Comparison of ENCODE assay signal across 9 mouse cellular contexts in genomic region chr4:130252441-130253157, GRCm38 (mm10). TPM values are rescaled to one million over a fixed set of nuclear protein-coding genes. Genes with fewer than 3 reads are reported as not detected.
A peak's percentile ranks its signal among the peaks of the same experiment; 100 is the strongest.
DNase-seq lines count a peak whose midpoint lies in the region; ATAC-seq and TF ChIP-seq lines count a peak whose summit lies in the region.
"Had no signal": no experiment of that assay in that cellular context is flagged by ENCODE, and none has a peak within 500 bp of the region (broad histone marks: within the 10 kb centered on the region; RNA-seq: fewer than 3 reads in every experiment).

No protein-coding gene starts in this region.

- H3K36me3 ChIP-seq in stomach, postnatal 0 days (ENCODE audit: control insufficient read depth, insufficient read depth, low read length): no peaks in the 10 kb centered on the region

- H3K4me3 ChIP-seq in stomach, postnatal 0 days (ENCODE audit: low read depth, low read length): no peak overlapping the region

- no peaks in the 10 kb centered on the region for H3K9me3 ChIP-seq in stomach, postnatal 0 days (ENCODE audit: control insufficient read depth, low read length)

- DNase-seq in ovary, postnatal 36 days (ENCODE audit: low spot score): peak; percentile 72
- no peak for DNase-seq in ovary, postnatal 10 days (ENCODE audit: low spot score)
- DNase-seq in adrenal gland, postnatal 36 days: peak; percentile 72 to 82
- DNase-seq in kidney, postnatal 10 days: peak; percentile 43
- DNase-seq in stomach, postnatal 0 days (ENCODE audit: low spot score): peak; percentile 65
- no peak for DNase-seq in layer of hippocampus, adult 8-10 months (ENCODE audit: low spot score in 2 of 2)
- DNase-seq in right cerebral cortex, postnatal 25 days: no peak

- TF ChIP-seq EP300 in stomach, postnatal 0 days (optimal IDR thresholded peaks at IDR 0.05): no peak

- H3K4me2 ChIP-seq in stomach, postnatal 0 days (replicated peaks; ENCODE audit: low read depth): no peak overlapping the region

- peak; percentile 66 for ATAC-seq in stomach, postnatal 0 days (ENCODE audit: low FRiP score, low TSS enrichment)

- 59% methylated on average over 8 of the region's 8 CpGs for WGBS in stomach, postnatal 0 days

- H3K4me1 ChIP-seq in stomach, postnatal 0 days (replicated peaks; ENCODE audit: control insufficient read depth, insufficient read depth): no peaks in the 10 kb centered on the region

- H3K27me3 ChIP-seq in stomach, postnatal 0 days (ENCODE audit: control insufficient read depth, insufficient read depth, low read length): no peaks in the 10 kb centered on the region

- H3K27ac ChIP-seq in stomach, postnatal 0 days (replicated peaks): no peak overlapping the region

- TF ChIP-seq CTCF in stomach, postnatal 0 days (IDR thresholded peaks at IDR 0.05; ENCODE audit: low read depth): no peak

- H3K9ac ChIP-seq in stomach, postnatal 0 days (ENCODE audit: low read length): no peak overlapping the region

RNA-seq across cellular contexts. Expression of gene Serinc2, which starts 26.4 kb away (rescaled TPM):
- total RNA-seq in adrenal gland, postnatal 36 days (2021): 1 to 10 TPM in 1 of 2 experiments, under 1 TPM in 1; 0.50 to 1.4 TPM
- polyA plus RNA-seq in stomach, postnatal 0 days (2015; fragmentation: Nextera tagmentation; extraction: Ambion mirVana): 137 and 142 TPM in 2 replicates
- total RNA-seq in layer of hippocampus, adult 8-10 months (2022): 10 to 100 TPM in 2 of 4 experiments, 1 to 10 TPM in 2; 8.1 to 12.4 (median 10.2) TPM
- total RNA-seq: neutrophil, adult 5-6 weeks had no signal

RNA-seq across cellular contexts. Expression of gene Gm853, which starts 30.4 kb away (rescaled TPM):
- total RNA-seq in adrenal gland, postnatal 36 days (2021): not detected
- not detected in 2 replicates for polyA plus RNA-seq in stomach, postnatal 0 days (2015; fragmentation: Nextera tagmentation; extraction: Ambion mirVana)
- 1 to 10 TPM in 1 of 4 experiments, not detected in 3; 1.0 TPM for total RNA-seq in layer of hippocampus, adult 8-10 months (2022)
- total RNA-seq: neutrophil, adult 5-6 weeks had no signal
- polyA plus RNA-seq: heart, embryonic 16.5 days had no signal

RNA-seq across cellular contexts. Expression of gene Fabp3, which starts 55.8 kb away (rescaled TPM):
- 10 to 100 TPM; 17.0 to 48.9 TPM for total RNA-seq in adrenal gland, postnatal 36 days (2021)
- 74.2 and 83.8 TPM in 2 replicates for polyA plus RNA-seq in stomach, postnatal 0 days (2015; fragmentation: Nextera tagmentation; extraction: Ambion mirVana)
- 100 to 1,000 TPM in 1 of 4 experiments, 10 to 100 TPM in 3; 87.7 to 102 (median 95.3) TPM for total RNA-seq in layer of hippocampus, adult 8-10 months (2022)
- total RNA-seq: neutrophil, adult 5-6 weeks had no signal

RNA-seq across cellular contexts. Expression of gene Gm10570, which starts 55.9 kb away (rescaled TPM):
- not detected for total RNA-seq in adrenal gland, postnatal 36 days (2021)
- polyA plus RNA-seq in stomach, postnatal 0 days (2015; fragmentation: Nextera tagmentation; extraction: Ambion mirVana): not detected in 2 replicates
- 1 to 10 TPM in 2 of 4 experiments, under 1 TPM in 1, not detected in 1; 0.95 to 1.2 (median 1.1) TPM for total RNA-seq in layer of hippocampus, adult 8-10 months (2022)
- total RNA-seq: neutrophil, adult 5-6 weeks had no signal

Comparison
In these comparisons a context has a peak if more than half of its experiments do, and no peak if none do; other contexts are left out.
1. DNase-seq: peak in ovary, postnatal 36 days (single experiment), adrenal gland, postnatal 36 days (2 of 2), kidney, postnatal 10 days (single experiment) and stomach, postnatal 0 days (single experiment); none in ovary, postnatal 10 days (single experiment), layer of hippocampus, adult 8-10 months (0 of 2) and right cerebral cortex, postnatal 25 days (single experiment).